Mouse (Mus musculus): ENCODE data around the gene Pwwp2b.
A peak's percentile ranks its signal among the peaks of the same experiment; 100 is the strongest.

Gene Pwwp2b

DNA sequence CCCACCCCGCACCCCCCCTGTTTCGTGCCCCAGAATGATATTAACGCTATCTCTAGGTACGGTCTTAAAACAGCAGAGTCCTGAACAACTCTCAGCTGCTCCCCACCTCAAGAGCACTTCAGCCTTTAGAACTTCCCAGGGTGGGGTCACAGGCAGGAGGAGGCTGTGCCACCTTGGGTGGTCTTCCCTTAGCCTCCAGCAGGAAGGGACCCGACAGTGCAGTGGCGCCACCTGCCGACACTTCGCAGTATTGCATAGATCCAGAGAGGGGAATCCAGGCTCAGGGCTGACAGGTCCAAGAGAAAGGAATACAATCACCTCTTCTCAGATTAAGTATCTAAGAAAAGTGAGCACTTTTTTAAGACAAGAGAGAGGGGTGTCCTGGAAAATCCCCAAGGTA, 51.1 kb downstream of the Pwwp2b start:
- peak; percentile 29 for DNase-seq (ENCODE audit: low spot score)

DNA sequence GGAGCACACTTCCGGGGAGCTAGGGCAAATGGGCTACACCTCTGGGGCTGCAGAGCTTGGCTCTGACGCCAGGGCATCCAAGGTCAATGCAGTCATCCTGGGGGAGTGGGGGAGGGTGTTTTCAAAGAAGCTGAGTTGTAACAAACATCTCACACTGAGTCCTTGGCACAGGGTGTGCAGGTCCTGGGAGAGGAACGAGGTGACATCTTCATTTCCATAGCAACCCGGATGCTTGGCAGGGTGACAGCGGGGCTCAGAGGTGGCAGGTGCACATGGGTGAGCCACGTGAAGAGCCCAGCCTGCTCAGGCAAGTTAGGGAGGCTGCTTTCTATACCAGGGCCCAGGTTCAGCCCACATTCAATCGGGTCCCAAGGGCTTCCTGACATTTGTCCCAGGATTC, 52.1 kb downstream of the Pwwp2b start:
- no peak for DNase-seq (ENCODE audit: low spot score)

DNA sequence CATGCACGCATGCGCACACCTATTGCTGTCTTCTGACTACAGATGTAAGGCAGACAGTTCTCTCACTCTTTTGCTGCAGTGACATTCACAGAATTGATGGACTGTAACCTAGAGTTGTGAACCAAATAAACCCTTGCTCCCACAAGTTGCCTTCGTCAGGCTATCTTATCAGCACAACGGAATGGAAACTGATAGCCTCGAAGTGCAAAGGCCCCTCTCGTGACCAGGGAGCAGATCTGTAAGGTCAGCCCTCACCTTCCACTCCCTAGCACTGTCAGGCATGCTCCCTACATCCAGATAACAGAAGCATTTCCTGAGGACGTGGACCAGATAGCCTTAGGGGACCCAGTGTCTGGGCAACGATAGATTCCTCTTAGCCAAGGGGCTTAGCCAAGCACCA, 53.2 kb downstream of the Pwwp2b start:
- no peak for DNase-seq (ENCODE audit: low spot score)

DNA sequence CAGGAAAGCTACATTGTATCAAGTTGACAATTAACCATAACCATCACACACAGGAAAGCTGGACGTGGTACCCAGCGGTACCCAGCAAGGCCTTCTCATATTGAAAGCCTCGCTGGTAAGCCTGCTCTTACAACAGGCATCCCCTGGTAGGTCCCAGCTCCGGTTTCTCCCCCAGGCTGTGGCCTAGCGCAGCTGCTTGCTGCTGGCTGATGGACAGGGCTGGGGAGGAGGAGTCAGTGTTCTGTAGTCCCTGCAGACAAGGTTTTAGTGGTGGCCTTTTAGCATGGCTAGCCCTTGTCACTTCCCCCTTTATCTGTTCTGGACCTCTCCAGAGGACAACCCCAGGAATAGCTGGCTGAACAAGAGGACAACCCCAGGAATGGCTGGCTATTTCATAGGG, 54.0 kb downstream of the Pwwp2b start:
- DNase-seq (ENCODE audit: low spot score): no peak

DNA sequence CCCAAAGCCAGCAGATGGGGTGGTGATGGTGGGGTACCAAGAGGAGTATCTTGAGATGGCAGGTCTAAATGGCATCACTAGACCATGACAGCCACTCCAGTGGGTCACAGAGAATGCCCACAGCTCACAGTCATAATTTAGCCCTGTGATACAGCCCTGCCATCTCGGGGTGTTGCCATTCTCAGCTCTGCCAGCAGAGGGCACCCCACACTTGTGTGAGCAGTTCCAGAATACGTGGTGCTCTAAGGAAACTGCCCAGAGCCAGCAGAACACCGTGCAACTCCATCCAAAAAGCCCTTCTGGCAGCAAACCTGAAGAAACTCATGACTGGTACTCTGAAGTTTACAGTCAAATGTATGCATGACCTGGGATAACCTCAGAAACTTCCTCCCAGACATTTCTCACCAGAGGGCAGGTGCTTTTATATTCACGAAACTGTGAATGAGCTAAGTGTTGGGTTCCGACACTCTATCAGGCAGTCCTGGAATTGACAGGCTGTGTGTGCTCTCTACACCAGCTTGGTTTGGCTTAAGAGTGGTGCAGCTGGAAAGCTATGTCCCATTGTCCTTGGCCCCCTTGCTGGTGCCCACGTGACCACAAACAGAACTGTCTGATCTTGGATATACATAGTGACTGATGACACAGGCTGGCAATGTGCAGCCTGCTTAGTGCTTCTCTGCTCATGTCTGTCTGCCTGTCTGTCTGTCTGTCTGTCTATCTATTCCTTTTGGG, 55.2 kb downstream of the Pwwp2b start:
- peak; percentile 62 for DNase-seq (ENCODE audit: low spot score)

DNA sequence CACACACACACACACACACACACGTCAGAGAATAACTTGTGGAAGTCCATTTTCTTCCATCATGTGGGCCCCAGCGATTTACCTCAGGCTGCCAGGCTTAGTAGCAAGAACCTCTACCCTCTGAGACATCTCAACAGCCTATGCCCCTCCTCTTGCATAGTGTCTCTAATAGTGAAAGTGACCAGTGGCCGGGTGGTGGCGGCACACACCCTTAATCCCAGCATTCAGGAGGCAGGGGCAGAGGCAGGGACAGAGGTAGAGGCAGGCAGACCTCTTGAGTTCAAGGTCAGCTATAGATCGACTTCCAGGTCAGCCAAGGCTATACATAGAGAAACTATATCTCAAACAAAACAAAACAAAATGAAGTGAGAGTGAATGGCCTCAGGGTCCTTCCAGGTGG, 56.0 kb downstream of the Pwwp2b start:
- DNase-seq (ENCODE audit: low spot score): no peak

DNA sequence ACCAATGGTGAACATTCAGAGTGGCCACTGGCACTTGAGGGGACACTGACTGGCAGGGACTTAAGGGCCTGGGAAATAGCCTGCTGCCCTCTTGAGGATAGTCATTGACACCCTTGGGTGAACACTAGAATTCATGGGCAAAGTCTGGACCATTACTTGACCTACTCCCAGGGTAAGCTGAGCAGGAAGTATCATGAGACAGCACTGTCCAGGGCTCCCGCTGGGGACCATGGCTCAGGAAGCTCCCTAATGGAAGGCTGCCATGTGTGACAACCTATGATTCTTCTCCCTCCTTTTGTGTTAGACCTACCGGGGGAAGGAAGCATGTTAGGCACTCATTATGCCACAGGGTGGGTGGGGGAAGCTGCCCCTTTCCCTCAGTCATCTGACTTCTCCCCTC, 58.8 kb downstream of the Pwwp2b start:
- no peak for DNase-seq (ENCODE audit: low spot score)

DNA sequence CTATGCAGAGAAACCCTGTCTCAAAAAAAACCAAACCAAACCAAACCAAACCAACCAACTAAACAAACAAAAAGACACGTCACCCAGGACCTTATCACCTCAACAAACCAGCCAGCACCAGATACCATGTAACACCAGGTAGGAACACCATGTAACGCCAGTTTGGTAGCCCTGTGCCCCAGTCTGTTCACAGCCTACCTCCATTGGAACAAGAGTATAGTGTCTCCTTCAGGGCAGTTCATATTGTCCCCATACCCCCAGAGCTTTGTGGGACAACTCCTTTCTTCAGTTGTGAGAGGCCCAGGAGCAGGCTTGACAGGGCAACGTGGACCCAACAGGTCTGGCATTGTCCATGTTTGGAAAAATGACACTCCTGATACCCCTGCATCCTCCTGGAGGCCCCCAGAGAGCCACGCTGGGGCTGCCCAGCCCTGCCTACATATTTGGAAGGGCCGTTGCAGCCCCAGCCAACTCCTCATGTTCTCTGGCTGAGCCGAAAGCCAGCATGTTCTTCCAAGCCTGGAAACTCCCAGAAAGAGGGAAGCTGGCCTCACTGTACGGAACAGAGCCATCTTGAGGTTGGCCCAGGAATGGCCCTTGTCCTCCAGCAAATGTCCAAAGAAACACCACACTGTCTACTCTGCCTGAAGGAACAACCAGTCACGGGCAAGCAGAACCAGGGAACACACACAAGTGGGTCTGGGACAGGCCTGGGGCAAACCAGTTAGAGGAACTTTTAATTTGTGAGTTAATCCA, 60.0 kb downstream of the Pwwp2b start:
- no peak for DNase-seq (ENCODE audit: low spot score)

DNA sequence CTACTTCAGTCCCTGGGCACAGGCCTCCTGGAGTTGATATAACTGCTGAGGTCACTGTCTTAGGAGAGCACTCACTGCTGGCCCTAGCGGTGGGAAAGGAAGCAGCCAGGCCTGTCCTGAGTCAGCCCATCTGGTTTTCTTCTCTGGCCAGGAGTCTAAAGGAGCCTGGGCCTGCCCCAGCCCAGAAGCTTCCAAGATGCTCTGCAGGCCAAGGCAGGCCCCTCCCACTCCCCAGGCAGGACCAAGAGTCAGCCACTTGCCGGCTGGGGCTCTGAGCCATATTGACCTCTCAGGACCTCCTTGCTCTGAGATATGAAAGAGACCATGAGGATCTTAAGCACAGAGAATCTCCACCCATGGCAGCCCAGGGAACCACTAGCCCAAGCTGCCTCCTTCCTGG, 60.8 kb downstream of the Pwwp2b start:
- DNase-seq (ENCODE audit: low spot score): no peak

DNA sequence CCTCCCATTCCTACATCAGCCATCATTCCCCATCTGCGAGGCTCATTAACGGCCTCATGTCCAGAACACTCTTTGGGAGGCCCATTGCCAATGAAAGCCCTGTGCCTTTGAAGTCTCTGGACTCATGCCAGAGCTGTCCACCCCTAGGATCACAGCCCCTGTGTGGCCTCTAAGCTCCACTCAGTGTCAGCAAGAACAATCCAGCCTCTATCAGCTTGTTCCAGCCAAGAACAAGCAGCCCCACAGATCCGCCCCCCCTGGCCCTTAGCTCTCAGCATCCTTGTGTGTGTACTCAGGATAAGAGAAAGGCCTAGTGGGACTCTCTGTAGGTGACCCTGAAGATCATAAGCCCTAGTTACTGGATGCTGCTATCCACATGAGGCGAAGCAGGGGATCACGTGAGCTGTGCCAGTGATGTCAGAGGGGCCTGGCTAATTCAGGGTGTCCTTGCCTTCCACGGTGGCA, 62.2 kb downstream of the Pwwp2b start:
- no peak for DNase-seq (ENCODE audit: low spot score)

DNA sequence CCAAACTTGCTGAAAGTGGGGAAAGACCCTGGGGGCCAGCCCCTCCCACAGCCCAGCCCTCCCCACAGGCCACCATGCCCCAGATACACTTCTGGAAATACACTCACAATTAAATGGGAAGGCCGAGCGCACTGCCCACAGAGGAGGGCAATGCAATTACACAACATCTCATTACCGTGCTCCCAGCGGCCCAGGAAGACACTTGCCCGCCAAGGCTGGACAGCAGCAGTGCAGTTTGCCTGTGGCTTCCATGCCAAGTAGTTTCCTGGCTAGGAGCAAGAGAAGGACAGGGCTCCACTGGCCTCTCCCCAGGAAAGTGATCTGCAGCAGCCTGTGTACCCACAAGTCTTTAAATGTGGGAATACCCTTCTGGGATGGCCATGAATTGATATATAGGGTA, 64.4 kb downstream of the Pwwp2b start:
- DNase-seq (ENCODE audit: low spot score): no peak

DNA sequence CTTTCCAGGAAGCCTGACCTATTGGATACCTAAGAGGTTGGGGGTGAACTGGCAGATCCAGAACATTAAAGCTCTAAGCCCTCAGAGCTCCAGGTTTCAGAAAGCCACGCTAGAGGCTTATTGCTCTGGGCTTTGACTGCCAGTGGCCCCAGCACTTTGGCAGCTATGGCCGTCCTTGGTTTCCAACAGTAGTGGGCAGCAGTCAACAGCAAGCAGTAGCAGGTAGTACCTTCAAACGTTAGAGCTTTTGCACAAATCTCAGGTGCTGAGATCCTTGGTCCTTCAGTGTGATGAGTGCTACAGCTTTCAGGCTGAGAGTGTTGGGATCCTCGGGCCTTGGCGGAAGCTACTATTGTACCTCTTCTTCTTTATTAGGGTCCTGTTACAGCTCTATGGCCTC, 65.1 kb downstream of the Pwwp2b start:
- no peak for DNase-seq (ENCODE audit: low spot score)

DNA sequence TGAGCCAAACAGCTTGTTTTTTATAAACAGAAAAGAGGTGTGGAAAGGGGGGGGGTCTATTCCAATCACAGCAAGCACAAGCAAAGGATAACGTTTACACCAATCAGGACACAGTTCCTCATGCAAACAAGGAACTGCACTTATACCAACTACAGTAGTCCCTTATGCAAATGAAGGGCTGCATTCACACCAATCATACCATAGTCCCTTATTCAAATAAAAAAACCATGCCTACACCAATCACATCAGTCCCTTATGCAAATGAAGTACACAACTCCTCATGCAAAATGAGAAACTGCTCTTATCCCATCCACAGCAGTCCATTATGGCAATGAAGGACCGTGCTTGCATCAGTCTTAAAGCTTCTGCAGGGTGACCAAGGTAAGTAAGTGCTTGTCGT, 66.4 kb downstream of the Pwwp2b start:
- DNase-seq (ENCODE audit: low spot score): no peak

DNA sequence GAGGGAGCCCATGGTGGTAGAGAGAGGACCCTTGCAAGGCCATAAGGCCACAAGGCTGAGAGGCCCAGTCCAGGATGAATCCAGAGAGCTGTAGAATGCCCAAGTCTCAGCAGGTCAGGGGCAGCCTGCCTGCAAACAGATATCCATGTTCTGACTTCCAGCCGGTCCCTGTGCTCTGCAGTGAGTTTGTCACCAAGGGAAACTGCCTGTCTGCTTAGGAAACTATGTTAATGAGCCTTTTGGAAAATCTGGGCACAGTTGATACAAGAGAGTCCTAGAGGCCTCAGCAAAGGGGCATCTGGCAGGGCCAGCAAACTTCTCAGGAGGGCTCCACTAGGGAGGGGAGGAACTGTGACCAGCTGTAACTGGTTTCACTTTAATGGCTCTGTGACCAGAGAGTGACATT, 70.7 kb downstream of the Pwwp2b start:
- DNase-seq (ENCODE audit: low spot score): no peak
